Mouse (Mus musculus) testis, adult 10 weeks (tissue): Measurements from ENCODE around the gene Speer4c. TPM values are rescaled to one million over a fixed set of nuclear protein-coding genes. Genes with fewer than 3 reads are reported as not detected.

Experiments used
- polyA plus RNA-seq: library from polyadenylated mRNA; stranded (reverse); fragments of 350-450 nt; fragmentation: Illumina TruSeq; extraction: RNeasy Lipid Tissue Mini Kit (QIAGEN cat#74804); gene quantifications from one replicate; pipeline ENCODE4 v1.2.3, GENCODE M21; 2014; ENCODE audit warnings: low read depth, low replicate concordance

The Speer4c gene
- polyA plus RNA-seq = 11.7 TPM

DNA sequence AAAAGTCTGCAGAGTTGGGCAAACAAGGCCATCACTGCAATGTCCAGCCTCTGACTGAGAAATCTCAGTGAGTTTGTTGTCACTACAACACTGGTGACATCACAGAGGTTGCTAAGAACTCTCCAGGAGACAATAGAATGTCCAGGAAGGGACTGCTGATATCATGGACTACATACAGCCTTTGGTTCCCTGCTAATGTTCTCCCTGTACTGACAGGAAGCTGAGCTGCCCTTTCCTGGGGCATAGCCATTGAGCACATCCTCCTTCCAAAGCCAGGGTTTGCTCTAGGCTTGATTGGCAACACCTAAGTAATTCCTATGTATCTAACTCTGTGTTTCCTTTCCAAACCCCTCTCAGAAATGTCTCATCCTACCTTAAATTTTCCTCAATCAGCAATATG is at the start of gene Speer4c:
TSS of gene Speer4c (minus strand) at position 101 of the 400 bp plus-strand sequence.

Other genes with a start within 250 kb of the Speer4c start
- gene Gm21149, start 237.7 kb downstream of the Speer4c start, polyA plus RNA-seq = 14.1 TPM
- gene Gm21190, start 185.0 kb downstream of the Speer4c start, polyA plus RNA-seq = 8.5 TPM
- 11.4 TPM for gene Gm21083, start 136.9 kb downstream of the Speer4c start, polyA plus RNA-seq
- 8.1 TPM for gene Speer4d, start 95.2 kb downstream of the Speer4c start, polyA plus RNA-seq
- 2.8 TPM for gene 4930572O03Rik, start 57.2 kb downstream of the Speer4c start, polyA plus RNA-seq
- 9.5 TPM for gene Cacna2d1, start 220.4 kb upstream of the Speer4c start, polyA plus RNA-seq